Mouse (Mus musculus) neural tube, embryonic 11.5 days (tissue): Measurements from ENCODE around the gene Man2a1. TPM values are rescaled to one million over a fixed set of nuclear protein-coding genes. Genes with fewer than 3 reads are reported as not detected.

Experiments
- ATAC-seq: fragments of 200-750 bp; cut with Nextera tagmentation; 2 replicates; pipeline ENCODE4 v1.8.0; 2017; ENCODE audit warnings: moderate number of reproducible peaks, mild to moderate bottlenecking, moderate TSS enrichment, moderate library complexity; ENCODE audit not compliant: insufficient read depth, low FRiP score, low TSS enrichment
- DNase-seq: peaks from one replicate; pipeline ENCODE4 v3.0.0-alpha.2; 2015; ENCODE audit warnings: low spot score
- H3K27ac ChIP-seq: fragments of 300-500 bp; sonication (generic); 2 replicates; pipeline ENCODE4 v1.5.1; 2014; ENCODE audit warnings: low read depth, mild to moderate bottlenecking, low read length
- H3K27me3 ChIP-seq: fragments of 300-500 bp; sonication (generic); 2 replicates; pipeline ENCODE4 v1.6.1; 2014; ENCODE audit warnings: mild to moderate bottlenecking, low read length, mixed read lengths; ENCODE audit not compliant: control insufficient read depth, insufficient read depth
- H3K36me3 ChIP-seq: fragments of 300-500 bp; sonication (generic); 2 replicates; pipeline ENCODE4 v1.6.1; 2014; ENCODE audit warnings: mild to moderate bottlenecking, low read length, moderate library complexity, mixed read lengths; ENCODE audit not compliant: control insufficient read depth, insufficient read depth
- H3K4me1 ChIP-seq: fragments of 300-500 bp; sonication (generic); 2 replicates; pipeline ENCODE4 v1.6.1; 2014; ENCODE audit warnings: low read length, mixed read lengths; ENCODE audit not compliant: control insufficient read depth, insufficient read depth
- H3K4me2 ChIP-seq: fragments of 300-500 bp; sonication (generic); 2 replicates; pipeline ENCODE4 v1.6.1; 2014; ENCODE audit warnings: low read depth, mild to moderate bottlenecking, moderate library complexity
- H3K4me3 ChIP-seq: fragments of 300-500 bp; sonication (generic); 2 replicates; pipeline ENCODE4 v1.5.1; 2014; ENCODE audit warnings: low read depth, low read length
- H3K9ac ChIP-seq: fragments of 300-500 bp; sonication (generic); 2 replicates; pipeline ENCODE4 v1.6.1; 2014; ENCODE audit warnings: mild to moderate bottlenecking, low read length
- H3K9me3 ChIP-seq: fragments of 300-500 bp; sonication (generic); 2 replicates; pipeline ENCODE4 v1.6.1; 2016; ENCODE audit warnings: low read length; ENCODE audit not compliant: control insufficient read depth
- WGBS: fragments of 180-500 bp; shearing (Covaris S2); extraction: QIAGEN DNeasy Blood & Tissue Kit; methylation state at CpG from one replicate; pipeline ENCODE4 v1.1.7; 2014; 5-methylcytosine and 5-hydroxymethylcytosine counted together
- polyA plus RNA-seq: library from polyadenylated mRNA; unstranded; fragments of >200 nt; fragmentation: Nextera tagmentation; extraction: Ambion mirVana; gene quantifications from 2 replicates; pipeline ENCODE4 v1.2.1, GENCODE M21; 2014

The Man2a1 gene
- polyA plus RNA-seq, 1 experiment from 2014 or later = 4.7 TPM

DNA sequence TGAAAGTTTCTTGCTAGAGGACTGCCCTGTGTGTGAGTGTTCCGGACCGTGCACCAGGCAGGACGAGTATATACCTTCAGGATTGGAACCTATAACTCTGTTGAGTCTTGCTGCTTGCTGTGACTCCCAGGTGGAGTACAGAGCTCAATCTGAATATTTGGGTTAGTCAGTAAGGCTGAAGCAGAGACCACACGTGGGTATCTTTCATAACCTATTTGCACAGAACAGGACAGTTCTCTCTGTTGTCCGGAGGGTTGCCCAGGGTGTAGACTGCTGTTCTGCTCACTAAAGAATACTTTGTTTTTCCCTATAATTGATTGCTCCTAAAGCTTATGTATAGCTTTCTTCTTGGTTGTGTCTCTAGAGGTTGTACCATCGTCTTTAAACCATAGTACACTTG lies 7.7 kb downstream of the Man2a1 start:
- no peaks in the 10 kb centered on the region for H3K27me3 ChIP-seq
- no peaks in the 10 kb centered on the region for H3K9me3 ChIP-seq
- 87% methylated on average over 6 of the region's 6 CpGs for WGBS
- ATAC-seq (no peak), DNase-seq (no peak)
- H3K4me1 ChIP-seq = peaks cover 3% of the 10 kb centered on the region; the same call in 1 of the 2 replicates
- no peak overlapping the region for H3K27ac ChIP-seq
- no peak overlapping the region for H3K4me3 ChIP-seq
- no peak overlapping the region for H3K4me2 ChIP-seq
- H3K36me3 ChIP-seq = no peaks in the 10 kb centered on the region
- H3K9ac ChIP-seq = no peak overlapping the region

DNA sequence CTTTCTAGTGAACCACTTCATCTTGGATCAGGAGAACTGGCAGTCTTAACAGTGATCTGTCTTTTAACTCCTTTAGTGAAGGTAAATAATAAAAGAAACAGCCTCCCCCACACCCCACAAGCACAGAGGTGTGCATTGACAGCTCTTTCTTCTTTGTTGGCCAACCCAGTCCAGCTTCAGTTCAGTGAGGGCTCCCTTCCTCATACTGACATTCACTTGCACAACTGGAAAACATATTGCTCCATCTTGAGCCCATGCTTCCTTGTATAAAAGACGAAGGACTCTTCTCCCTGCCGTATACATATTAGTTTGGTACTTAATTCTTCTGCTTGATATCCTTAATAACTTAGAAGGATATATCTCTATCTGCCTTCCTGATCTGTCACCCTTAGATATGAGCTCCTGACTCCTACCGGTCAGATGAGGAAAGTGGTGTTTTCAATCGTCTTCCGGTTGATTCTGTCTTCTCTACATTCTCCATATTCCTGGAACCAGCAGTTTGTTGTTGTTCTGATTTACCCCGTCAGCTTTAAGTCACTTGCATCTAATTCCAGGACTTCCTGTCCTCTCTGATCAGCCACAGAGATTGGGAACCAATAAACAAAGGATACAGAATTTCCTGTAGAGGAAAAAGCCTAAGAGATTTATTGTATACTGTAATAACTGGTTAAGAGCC lies 8.5 kb downstream of the Man2a1 start:
- Histone ChIP-seq H3K4me2 (no peak overlapping the region), H3K36me3 (no peaks in the 10 kb centered on the region), H3K27me3 (no peaks in the 10 kb centered on the region), H3K9ac (no peak overlapping the region), H3K4me3 (no peak overlapping the region), H3K27ac (no peak overlapping the region), H3K4me1 (no peaks in the 10 kb centered on the region), H3K9me3 (no peaks in the 10 kb centered on the region)
- WGBS = 88% methylated on average over 6 of the region's 6 CpGs
- no peak for DNase-seq
- no peak for ATAC-seq

DNA sequence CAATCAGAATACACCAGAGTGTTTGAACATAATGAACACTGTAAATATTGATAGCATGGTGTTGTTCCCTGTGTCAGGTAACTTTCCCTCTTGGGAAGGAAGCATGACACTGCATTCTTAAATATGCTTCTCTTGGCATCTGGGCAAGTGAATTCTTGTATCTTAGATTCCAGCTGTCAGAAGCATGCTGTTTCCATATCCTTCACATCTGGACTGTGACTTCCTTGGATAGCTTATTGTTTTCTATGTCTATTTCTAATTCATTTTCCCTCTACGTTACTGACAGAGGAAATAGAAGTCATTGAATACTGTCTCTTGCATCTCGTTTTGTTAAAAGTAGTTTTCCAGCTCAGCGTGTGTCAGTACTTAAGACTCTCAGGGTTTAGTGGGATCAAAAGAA lies 9.2 kb downstream of the Man2a1 start:
- ATAC-seq (no peak), DNase-seq (no peak)
- Histone ChIP-seq H3K9ac (no peak overlapping the region), H3K4me1 (no peaks in the 10 kb centered on the region), H3K36me3 (no peaks in the 10 kb centered on the region), H3K27me3 (no peaks in the 10 kb centered on the region), H3K4me3 (no peak overlapping the region), H3K9me3 (no peaks in the 10 kb centered on the region), H3K4me2 (no peak overlapping the region), H3K27ac (no peak overlapping the region)
- WGBS = 76% methylated on average over 3 of the region's 3 CpGs

GRCm38 (mm10) chr17:64611426-64611825 lies 10.9 kb downstream of the Man2a1 start:
- H3K9ac ChIP-seq = no peak overlapping the region
- H3K36me3 ChIP-seq = no peaks in the 10 kb centered on the region
- no peak overlapping the region for H3K4me3 ChIP-seq
- no peak for DNase-seq
- no peak overlapping the region for H3K4me2 ChIP-seq
- H3K27me3 ChIP-seq = no peaks in the 10 kb centered on the region
- no peak for ATAC-seq
- WGBS = 79% methylated on average over 5 of the region's 5 CpGs
- no peaks in the 10 kb centered on the region for H3K9me3 ChIP-seq
- H3K4me1 ChIP-seq = no peaks in the 10 kb centered on the region
- no peak overlapping the region for H3K27ac ChIP-seq

GRCm38 (mm10) chr17:64612135-64612885 lies 11.8 kb downstream of the Man2a1 start:
- H3K36me3 ChIP-seq = no peaks in the 10 kb centered on the region
- H3K4me1 ChIP-seq = no peaks in the 10 kb centered on the region
- no peak overlapping the region for H3K9ac ChIP-seq
- H3K9me3 ChIP-seq = no peaks in the 10 kb centered on the region
- ATAC-seq (no peak), DNase-seq (no peak)
- 90% methylated on average over 16 of the region's 16 CpGs for WGBS
- H3K4me3 ChIP-seq = no peak overlapping the region
- H3K27ac ChIP-seq = no peak overlapping the region
- no peaks in the 10 kb centered on the region for H3K27me3 ChIP-seq
- H3K4me2 ChIP-seq = no peak overlapping the region

DNA sequence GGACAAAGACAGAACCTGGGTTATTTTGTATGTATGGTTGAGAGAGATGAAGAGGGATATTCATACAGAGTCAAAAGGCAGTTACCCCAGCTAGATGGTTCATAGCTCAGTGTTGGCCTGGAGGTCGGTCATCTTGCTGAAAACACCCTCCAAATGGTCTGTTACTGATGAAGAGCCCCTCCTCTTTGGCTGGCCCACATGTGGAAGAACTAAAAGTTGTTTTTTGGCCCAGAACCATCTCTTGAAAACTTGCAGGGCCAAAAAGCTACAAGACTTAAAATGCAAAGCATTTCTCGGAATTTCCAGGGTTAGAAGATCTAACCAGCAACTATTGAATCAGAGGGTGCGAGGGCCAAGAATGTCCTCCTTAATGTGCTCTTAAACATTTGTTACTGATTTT lies 12.4 kb downstream of the Man2a1 start:
- ATAC-seq = no peak
- WGBS = 94% methylated on average over 3 of the region's 3 CpGs
- no peaks in the 10 kb centered on the region for H3K27me3 ChIP-seq
- no peaks in the 10 kb centered on the region for H3K4me1 ChIP-seq
- H3K9me3 ChIP-seq = no peaks in the 10 kb centered on the region
- DNase-seq = no peak
- H3K4me2 ChIP-seq = no peak overlapping the region
- no peak overlapping the region for H3K9ac ChIP-seq
- no peak overlapping the region for H3K4me3 ChIP-seq
- H3K36me3 ChIP-seq = no peaks in the 10 kb centered on the region
- no peak overlapping the region for H3K27ac ChIP-seq

DNA sequence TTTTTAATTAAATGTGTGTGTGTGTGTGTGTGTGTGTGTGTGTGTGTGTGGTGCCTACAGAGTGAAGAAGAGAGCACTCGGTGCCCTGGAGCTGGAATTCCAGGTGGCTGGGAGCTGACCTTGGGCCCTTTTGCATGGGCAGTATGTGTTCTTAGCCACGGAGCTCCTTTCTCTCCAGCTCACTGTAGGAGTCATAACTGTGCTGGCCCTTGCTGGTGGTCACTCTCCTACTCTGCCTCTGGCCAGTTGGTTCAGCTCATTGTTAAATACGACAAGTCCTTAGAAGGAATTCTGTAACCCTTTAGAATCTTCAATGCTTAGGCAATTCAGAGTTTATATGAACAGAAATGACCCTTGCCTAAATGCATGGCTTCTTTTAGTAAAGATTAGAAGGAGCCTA lies 12.8 kb downstream of the Man2a1 start:
- Histone ChIP-seq H3K9me3 (no peaks in the 10 kb centered on the region), H3K36me3 (no peaks in the 10 kb centered on the region), H3K27me3 (no peaks in the 10 kb centered on the region), H3K4me1 (no peaks in the 10 kb centered on the region), H3K27ac (no peak overlapping the region), H3K4me3 (no peak overlapping the region), H3K9ac (no peak overlapping the region), H3K4me2 (no peak overlapping the region)
- ATAC-seq = no peak
- 81% methylated on average over 3 of the region's 3 CpGs for WGBS
- DNase-seq = no peak

DNA sequence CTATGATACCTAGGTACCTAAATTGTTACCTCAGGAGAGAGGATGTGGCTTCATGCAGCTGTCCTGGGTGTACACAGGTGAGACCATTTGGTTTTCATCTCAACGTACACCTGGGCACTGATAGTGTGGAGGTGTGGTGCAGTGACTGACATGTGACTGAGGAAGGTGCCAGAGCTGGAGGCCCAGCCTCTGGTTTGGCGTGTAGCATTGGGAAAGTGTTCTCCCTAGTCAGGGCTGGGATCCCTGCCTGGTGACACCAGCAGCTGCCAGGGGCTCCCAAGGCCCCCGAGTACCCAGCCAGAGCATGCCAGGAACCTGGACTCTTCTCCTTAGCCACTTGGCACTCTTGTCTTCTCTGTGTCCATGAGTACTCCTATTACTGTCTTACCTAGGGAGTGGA lies 14.3 kb downstream of the Man2a1 start:
- H3K4me3 ChIP-seq = no peak overlapping the region
- no peaks in the 10 kb centered on the region for H3K27me3 ChIP-seq
- DNase-seq (no peak), ATAC-seq (no peak)
- no peaks in the 10 kb centered on the region for H3K36me3 ChIP-seq
- H3K9ac ChIP-seq = no peak overlapping the region
- H3K4me1 ChIP-seq = no peaks in the 10 kb centered on the region
- H3K9me3 ChIP-seq = no peaks in the 10 kb centered on the region
- no peak overlapping the region for H3K27ac ChIP-seq
- WGBS = 84% methylated on average over 3 of the region's 3 CpGs
- H3K4me2 ChIP-seq = no peak overlapping the region

GRCm38 (mm10) chr17:64615420-64615819 lies 14.9 kb downstream of the Man2a1 start:
- Histone ChIP-seq H3K9me3 (no peaks in the 10 kb centered on the region), H3K27me3 (no peaks in the 10 kb centered on the region), H3K27ac (no peak overlapping the region), H3K9ac (no peak overlapping the region), H3K4me3 (no peak overlapping the region), H3K4me1 (no peaks in the 10 kb centered on the region), H3K36me3 (no peaks in the 10 kb centered on the region), H3K4me2 (no peak overlapping the region)
- DNase-seq (no peak), ATAC-seq (no peak)
- WGBS = 75% methylated on average over 6 of the region's 6 CpGs
